8 mouse cellular contexts compared by ENCODE assay signal in the genomic region with DNA sequence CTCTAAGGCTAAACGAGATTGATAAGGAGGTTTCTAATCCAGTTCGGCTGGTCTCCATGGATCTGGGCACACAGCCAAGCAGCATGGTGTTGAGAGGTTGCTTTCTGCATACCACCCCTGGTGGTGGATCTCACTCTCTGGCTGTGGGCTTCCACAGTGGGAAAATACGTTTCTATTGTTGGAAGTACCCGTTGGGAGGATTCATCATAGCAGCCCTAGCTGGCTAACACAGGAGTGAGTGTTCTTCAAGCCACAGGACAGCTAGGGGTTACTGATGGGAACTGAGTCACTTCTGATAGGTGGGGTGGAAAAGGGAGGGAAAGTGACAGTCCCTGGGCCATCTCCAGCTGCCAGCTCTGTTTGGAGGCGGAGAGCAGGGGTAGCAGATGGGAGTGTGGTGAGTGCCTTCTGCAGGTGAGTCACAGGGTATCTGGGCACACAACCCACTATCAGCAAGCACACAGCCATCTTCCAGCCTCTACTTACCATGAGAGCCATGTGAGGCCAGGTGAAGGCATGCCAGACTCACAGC.
DNase-seq lines count a peak whose midpoint lies in the region; ATAC-seq lines count a peak whose summit lies in the region.

No protein-coding gene starts in this region.

- peak; percentile 52 for ATAC-seq in megakaryocyte progenitor cell, adult 5-6 weeks (replicated peaks; ENCODE audit: poor library complexity)

- intact Hi-C loops in gastrocnemius, postnatal 36 days (cut with DNase I), result no loop called here
- intact Hi-C loops in heart, postnatal 36 days (cut with DNase I), result no loop called here

- peak; percentile 41 for DNase-seq in gastrocnemius, postnatal 10 days
- DNase-seq in gastrocnemius, postnatal 36 days, result no peak
- peak; percentile 49 for DNase-seq in right cerebral cortex, adult 18-20 months
- DNase-seq in right cerebral cortex, postnatal 36 days (ENCODE audit: low spot score in 2 of 2), result no peak
- peak; percentile 21 to 41 for DNase-seq in heart, postnatal 36 days
- no peak for DNase-seq in urinary bladder, adult 2 months (ENCODE audit: low spot score)
- DNase-seq in kidney, adult 9 months, result no peak

Comparison
In these comparisons a context has a peak if more than half of its experiments do, and no peak if none do; other contexts are left out.
1. DNase-seq: peak in gastrocnemius, postnatal 10 days (single experiment), right cerebral cortex, adult 18-20 months (single experiment) and heart, postnatal 36 days (2 of 2); none in gastrocnemius, postnatal 36 days (0 of 2), right cerebral cortex, postnatal 36 days (0 of 2), urinary bladder, adult 2 months (single experiment) and kidney, adult 9 months (single experiment).